Mouse (Mus musculus): Measurements from ENCODE around the gene BC025920.

BC025920 gene

GRCm38 (mm10) chr10:81592631-81593030, 13.4 kb upstream of the BC025920 start:
- DNase-seq (ENCODE audit: low read depth, low spot score) = no peak
- H3K27me3 ChIP-seq (ENCODE audit: control insufficient read depth, insufficient read depth, low read length, poor library complexity, severe bottlenecking) = no peaks in the 10 kb centered on the region
- no peaks in the 10 kb centered on the region for H3K36me3 ChIP-seq (ENCODE audit: control insufficient read depth, insufficient read depth, low read length, poor library complexity, severe bottlenecking)

GRCm38 (mm10) chr10:81593223-81593622, 12.8 kb upstream of the BC025920 start:
- DNase-seq (ENCODE audit: low read depth, low spot score) = no peak
- Histone ChIP-seq H3K27me3 (ENCODE audit: control insufficient read depth, insufficient read depth, low read length, poor library complexity, severe bottlenecking) (no peaks in the 10 kb centered on the region), H3K36me3 (ENCODE audit: control insufficient read depth, insufficient read depth, low read length, poor library complexity, severe bottlenecking) (no peaks in the 10 kb centered on the region)

GRCm38 (mm10) chr10:81593935-81594334, 12.1 kb upstream of the BC025920 start:
- Histone ChIP-seq H3K36me3 (ENCODE audit: control insufficient read depth, insufficient read depth, low read length, poor library complexity, severe bottlenecking) (no peaks in the 10 kb centered on the region), H3K27me3 (ENCODE audit: control insufficient read depth, insufficient read depth, low read length, poor library complexity, severe bottlenecking) (no peaks in the 10 kb centered on the region)
- DNase-seq (ENCODE audit: low read depth, low spot score) = no peak

- no peaks in the 10 kb centered on the region for H3K36me3 ChIP-seq (ENCODE audit: control insufficient read depth, insufficient read depth, low read length, poor library complexity, severe bottlenecking)
- no peak for DNase-seq (ENCODE audit: low read depth, low spot score)
- no peaks in the 10 kb centered on the region for H3K27me3 ChIP-seq (ENCODE audit: control insufficient read depth, insufficient read depth, low read length, poor library complexity, severe bottlenecking)
Measured at GRCm38 (mm10) chr10:81595599-81595998, 10.5 kb upstream of the BC025920 start.

GRCm38 (mm10) chr10:81596611-81597010, 9.5 kb upstream of the BC025920 start:
- DNase-seq (ENCODE audit: low read depth, low spot score) = no peak
- H3K36me3 ChIP-seq (ENCODE audit: control insufficient read depth, insufficient read depth, low read length, poor library complexity, severe bottlenecking) = no peaks in the 10 kb centered on the region
- H3K27me3 ChIP-seq (ENCODE audit: control insufficient read depth, insufficient read depth, low read length, poor library complexity, severe bottlenecking) = no peaks in the 10 kb centered on the region

DNA sequence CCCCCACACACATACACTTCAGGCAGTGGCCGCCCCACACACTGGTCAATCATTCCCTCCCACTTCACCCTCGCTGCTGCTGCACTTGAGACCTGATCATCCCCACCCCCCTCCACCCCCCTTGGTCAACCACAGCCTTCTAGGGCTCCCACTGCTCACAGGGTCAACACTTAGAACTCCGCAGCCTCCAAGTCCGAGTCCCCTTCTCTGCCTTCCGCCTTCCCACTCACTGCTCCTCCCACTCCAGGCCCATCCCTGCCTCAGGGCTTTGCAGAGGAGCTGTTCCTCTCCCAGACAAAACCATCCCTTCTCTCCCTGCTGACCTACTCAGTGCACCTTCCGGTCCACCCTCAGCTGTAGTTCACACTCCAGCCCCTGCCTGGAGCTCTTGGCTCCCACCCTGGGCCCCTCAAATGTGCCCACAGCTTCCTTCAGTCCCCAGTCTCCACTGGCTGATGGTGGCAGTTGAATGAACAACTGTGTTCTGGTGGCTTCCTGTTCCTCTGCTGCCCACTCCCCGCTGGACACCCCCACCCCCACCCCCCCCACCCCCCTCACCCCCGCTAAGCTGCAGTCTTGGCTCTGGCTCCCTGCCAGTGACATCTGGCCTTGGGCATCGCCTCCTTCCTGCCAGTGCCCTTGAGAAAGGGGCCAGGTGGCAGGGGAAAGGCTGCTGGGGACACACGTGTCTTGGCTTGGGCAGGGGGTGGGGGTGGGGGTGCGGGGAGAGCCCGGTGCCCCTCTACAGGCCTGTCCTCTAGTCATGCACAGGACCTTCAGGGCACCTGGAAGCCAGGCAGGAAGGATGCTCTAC, 8.7 kb upstream of the BC025920 start:
- DNase-seq (ENCODE audit: low read depth, low spot score) = no peak
- H3K36me3 ChIP-seq (ENCODE audit: control insufficient read depth, insufficient read depth, low read length, poor library complexity, severe bottlenecking) = no peaks in the 10 kb centered on the region
- H3K27me3 ChIP-seq (ENCODE audit: control insufficient read depth, insufficient read depth, low read length, poor library complexity, severe bottlenecking) = no peaks in the 10 kb centered on the region

DNA sequence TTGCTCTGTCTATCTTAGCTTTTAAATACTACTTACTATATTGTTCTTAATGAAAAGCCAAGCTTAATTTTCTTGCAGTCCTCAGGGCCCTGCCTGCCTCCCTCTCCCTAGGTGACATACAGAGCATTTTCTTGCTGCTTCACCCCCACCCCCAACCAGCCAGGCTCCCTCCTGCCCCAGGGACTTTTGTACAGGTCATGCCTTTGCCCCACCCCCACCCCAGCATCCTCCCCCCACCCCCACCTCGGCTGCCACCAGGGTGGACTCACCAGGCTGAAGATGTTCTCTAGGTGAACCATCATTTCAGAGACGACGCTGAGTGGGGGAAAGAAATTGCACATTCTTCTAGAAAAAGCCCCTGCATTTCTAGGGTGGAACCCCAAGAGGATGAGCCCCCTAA, 7.7 kb upstream of the BC025920 start:
- no peaks in the 10 kb centered on the region for H3K36me3 ChIP-seq (ENCODE audit: control insufficient read depth, insufficient read depth, low read length, poor library complexity, severe bottlenecking)
- H3K27me3 ChIP-seq (ENCODE audit: control insufficient read depth, insufficient read depth, low read length, poor library complexity, severe bottlenecking) = no peaks in the 10 kb centered on the region
- DNase-seq (ENCODE audit: low read depth, low spot score) = no peak

- H3K27me3 ChIP-seq (ENCODE audit: control insufficient read depth, insufficient read depth, low read length, poor library complexity, severe bottlenecking) = no peaks in the 10 kb centered on the region
- no peaks in the 10 kb centered on the region for H3K36me3 ChIP-seq (ENCODE audit: control insufficient read depth, insufficient read depth, low read length, poor library complexity, severe bottlenecking)
- no peak for DNase-seq (ENCODE audit: low read depth, low spot score)
Measured at GRCm38 (mm10) chr10:81598871-81599270, 7.2 kb upstream of the BC025920 start.

DNA sequence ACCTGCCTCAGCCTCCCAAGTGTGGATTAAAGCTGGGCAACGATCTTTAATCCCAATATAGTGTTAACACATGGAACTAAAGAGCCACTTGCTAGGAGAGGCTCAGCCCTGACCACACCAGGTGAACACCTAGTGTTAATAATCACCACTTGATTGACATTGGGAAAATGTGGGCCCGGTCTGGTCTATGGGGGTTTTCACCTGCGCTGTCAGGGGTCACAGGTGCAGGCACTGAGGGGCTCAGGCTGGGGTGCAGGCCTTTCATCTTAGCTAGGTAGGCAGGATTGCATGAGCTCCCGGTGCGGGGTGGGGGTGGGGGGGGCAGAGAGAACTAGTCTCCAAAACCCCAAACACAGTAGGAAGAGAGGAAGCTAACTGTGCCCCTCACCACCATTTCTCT, 6.4 kb upstream of the BC025920 start:
- DNase-seq (ENCODE audit: low read depth, low spot score) = no peak
- no peaks in the 10 kb centered on the region for H3K36me3 ChIP-seq (ENCODE audit: control insufficient read depth, insufficient read depth, low read length, poor library complexity, severe bottlenecking)
- no peaks in the 10 kb centered on the region for H3K27me3 ChIP-seq (ENCODE audit: control insufficient read depth, insufficient read depth, low read length, poor library complexity, severe bottlenecking)

DNA sequence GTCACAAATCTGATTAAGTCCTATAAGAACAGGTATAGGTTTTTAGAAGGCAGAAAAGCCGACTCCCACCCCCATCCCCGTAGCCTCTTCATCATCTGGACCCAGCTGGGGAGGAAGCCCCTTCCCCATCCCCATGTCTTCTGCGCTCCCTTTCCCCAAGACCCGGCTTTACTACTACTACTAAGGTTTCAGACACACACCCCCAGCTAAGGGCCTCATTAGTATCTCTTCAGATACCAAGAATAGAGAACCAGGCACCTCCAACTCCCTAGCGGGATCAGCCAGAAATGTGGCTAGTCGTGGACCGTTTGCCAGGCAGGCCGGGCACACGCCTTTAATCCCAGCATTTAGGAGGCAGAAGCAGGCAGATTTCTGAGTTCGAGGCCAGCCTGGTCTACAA, 6.0 kb upstream of the BC025920 start:
- DNase-seq (ENCODE audit: low read depth, low spot score) = no peak
- H3K27me3 ChIP-seq (ENCODE audit: control insufficient read depth, insufficient read depth, low read length, poor library complexity, severe bottlenecking) = no peaks in the 10 kb centered on the region
- no peaks in the 10 kb centered on the region for H3K36me3 ChIP-seq (ENCODE audit: control insufficient read depth, insufficient read depth, low read length, poor library complexity, severe bottlenecking)

DNA sequence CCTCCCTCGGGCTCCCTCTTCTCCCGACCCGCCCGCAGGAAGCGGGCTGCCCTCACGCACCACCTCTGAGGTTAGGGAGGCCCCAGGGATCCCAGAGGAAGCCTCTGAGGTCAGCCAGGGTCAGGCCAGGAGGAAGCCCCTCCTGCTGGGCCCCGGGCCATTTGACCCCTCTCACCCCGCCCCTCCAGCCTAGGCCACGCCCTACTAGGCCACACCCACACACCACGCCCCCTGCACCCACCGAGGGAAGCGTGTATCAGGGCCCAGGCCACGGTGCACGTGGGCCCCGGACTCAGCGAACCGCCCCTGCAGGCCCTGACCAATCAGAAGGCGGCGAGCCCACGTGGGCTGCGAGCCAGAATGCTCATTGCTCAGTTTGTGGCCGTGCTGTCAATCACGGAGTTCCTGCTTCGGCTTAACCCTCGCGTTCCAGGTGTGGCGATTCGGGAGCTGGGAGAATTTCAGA, 5.3 kb upstream of the BC025920 start, which contains the start of gene Tle6:
TSS of gene Tle6 (minus strand) at position 336 of the 466 bp plus-strand sequence.
- Histone ChIP-seq H3K36me3 (ENCODE audit: control insufficient read depth, insufficient read depth, low read length, poor library complexity, severe bottlenecking) (no peaks in the 10 kb centered on the region), H3K27me3 (ENCODE audit: control insufficient read depth, insufficient read depth, low read length, poor library complexity, severe bottlenecking) (no peaks in the 10 kb centered on the region)
- DNase-seq (ENCODE audit: low read depth, low spot score) = peak; percentile 95

- no peak for DNase-seq (ENCODE audit: low read depth, low spot score)
- Histone ChIP-seq H3K36me3 (ENCODE audit: control insufficient read depth, insufficient read depth, low read length, poor library complexity, severe bottlenecking) (no peaks in the 10 kb centered on the region), H3K27me3 (ENCODE audit: control insufficient read depth, insufficient read depth, low read length, poor library complexity, severe bottlenecking) (no peaks in the 10 kb centered on the region)
Measured at GRCm38 (mm10) chr10:81601396-81601905, 4.6 kb upstream of the BC025920 start.

DNA sequence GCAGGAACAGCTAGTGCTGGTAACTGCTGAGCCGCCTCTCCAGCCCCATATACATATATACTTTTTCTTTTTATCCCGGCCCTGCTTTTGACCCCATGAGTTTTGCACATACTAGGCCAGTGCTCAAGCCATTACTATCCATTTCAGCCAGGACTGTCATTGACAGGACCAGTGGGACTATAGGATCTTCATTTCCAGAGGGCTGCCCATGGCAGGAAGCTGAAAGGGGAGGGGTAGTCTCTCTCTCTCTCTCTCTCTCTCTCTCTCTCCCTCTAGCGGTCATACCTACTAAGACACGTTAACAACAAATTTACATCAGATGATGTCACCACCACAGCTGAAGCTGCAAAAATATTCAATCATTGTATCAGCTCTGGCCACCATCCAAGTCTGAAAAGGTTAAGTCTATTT, 3.3 kb upstream of the BC025920 start:
- Histone ChIP-seq H3K27me3 (ENCODE audit: control insufficient read depth, insufficient read depth, low read length, poor library complexity, severe bottlenecking) (no peaks in the 10 kb centered on the region), H3K36me3 (ENCODE audit: control insufficient read depth, insufficient read depth, low read length, poor library complexity, severe bottlenecking) (no peaks in the 10 kb centered on the region)
- DNase-seq (ENCODE audit: low read depth, low spot score) = peak; percentile 79

GRCm38 (mm10) chr10:81604019-81604967, 1.8 kb upstream of the BC025920 start:
- Histone ChIP-seq H3K36me3 (ENCODE audit: control insufficient read depth, insufficient read depth, low read length, poor library complexity, severe bottlenecking) (no peaks in the 10 kb centered on the region), H3K27me3 (ENCODE audit: control insufficient read depth, insufficient read depth, low read length, poor library complexity, severe bottlenecking) (no peaks in the 10 kb centered on the region)
- peak; percentile 39 for DNase-seq (ENCODE audit: low read depth, low spot score)
